Mouse (Mus musculus) retina, adult 2 months (tissue): ENCODE measurements around the gene Sh2b1.

Experiments
- DNase-seq: peaks from one replicate; pipeline ENCODE4 v3.0.0-alpha.2; 2012; ENCODE audit warnings: low read depth, low spot score

Gene Sh2b1

DNA sequence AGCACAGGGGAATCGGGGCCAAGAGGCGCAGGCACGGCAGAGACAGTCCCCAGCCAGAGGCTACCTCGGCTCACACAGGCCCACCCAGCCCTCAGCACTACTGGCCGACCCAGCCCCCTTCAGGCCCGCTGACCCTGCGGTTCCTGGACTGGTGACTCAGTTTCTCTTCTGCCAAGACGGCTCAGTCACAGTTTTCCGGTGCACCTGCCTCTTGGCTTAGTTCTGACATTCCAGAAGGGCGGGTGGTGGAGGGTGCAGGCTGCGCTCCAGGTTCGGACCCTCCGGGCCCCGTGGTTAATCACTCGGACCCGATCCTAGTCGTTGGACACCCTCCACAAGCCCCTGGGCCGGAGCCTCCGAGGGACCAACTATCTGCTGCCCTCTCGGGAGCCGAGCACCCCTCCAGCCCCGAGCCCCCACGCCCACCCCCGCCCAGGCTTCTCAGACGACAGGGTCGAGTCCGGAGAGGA lies 703 bp downstream of the Sh2b1 start:
- DNase-seq: no peak

DNA sequence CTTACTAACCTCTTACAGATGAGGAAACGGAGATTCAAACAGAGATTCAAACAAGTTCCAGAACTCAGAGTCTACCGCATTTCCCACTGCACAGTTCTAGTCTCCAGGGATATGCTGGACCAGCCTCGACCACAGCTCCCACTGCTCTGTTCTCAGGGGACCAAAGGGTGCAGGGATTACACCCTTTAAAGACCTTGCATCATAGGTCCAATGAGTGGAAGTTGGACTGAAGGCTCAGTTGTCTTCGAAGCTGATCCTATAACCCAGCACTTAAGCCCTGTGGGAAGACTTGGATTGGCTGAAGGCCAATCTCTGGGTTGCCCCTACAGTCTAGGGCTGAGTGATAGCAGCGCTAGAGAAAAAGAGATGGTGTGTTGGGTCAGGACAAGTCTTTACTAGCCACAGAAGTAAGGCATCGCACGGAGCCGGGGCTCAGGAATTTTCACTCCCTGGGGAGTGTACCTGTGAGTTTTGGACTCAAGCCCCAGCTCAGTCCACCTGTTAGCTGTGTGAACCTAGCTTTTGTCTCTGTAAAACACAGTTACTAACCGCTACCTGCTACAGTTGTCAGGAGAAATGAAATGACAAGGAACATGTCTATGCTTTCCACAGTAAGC lies 1.6 kb downstream of the Sh2b1 start:
- DNase-seq: no peak

DNA sequence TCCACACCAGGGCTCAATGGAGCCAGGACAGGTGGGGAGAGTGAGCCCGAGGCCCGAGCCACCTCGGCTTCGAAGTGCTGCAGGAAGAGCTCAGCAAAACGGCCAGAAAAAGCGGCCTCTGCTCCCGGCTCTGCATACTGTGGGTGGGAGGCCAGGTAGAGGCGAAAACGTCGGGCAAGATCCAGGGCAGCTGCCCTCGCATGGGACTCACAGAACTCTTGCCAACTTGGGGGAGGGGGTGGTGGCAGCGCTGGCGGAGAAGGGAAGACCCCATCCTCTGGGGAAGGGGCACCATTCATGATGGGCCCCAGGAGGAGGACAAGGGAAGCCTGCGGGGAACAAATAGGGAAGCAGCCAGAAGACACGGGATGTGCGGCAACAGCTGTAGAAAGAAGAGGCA lies 2.5 kb downstream of the Sh2b1 start:
- no peak for DNase-seq

DNA sequence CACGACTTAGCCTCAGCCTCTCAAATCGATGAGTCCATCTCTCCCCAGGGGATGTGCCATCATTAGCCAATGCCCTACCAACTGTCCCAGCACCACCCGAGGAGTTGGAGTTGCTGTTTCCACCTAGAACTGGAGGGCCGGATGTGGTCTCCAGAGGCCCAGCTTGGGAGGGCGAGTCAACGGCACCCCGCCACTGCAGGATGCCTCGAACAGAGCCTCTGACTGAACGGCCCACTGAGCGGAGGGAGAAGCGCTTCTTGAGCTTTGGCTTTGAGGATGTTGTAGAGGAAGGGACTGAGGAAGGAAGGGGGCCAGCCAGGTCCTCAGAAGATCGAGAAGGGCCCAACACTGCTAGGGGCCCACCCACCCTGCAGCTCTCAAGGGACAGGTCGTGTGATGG lies 2.9 kb downstream of the Sh2b1 start:
- no peak for DNase-seq

DNA sequence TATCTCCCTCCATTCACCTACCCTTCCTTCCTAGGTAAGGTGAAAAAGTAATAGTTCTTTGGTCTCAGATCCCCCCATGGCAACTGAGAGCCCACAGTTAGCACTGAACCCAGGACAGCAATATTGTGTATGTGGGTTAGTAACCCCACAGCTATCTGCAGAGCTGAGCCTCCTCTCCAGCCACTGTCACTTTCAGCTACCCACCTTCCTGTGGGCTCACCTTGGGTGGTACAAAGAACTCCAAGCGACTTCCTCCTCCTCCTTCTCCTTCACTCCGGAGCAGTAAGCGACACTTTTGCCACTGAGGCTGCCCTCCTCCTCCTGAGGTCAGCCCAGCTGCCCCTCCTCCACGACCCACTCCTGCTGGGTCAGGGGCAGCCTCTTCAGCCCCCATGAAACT lies 3.4 kb downstream of the Sh2b1 start:
- DNase-seq: no peak

DNA sequence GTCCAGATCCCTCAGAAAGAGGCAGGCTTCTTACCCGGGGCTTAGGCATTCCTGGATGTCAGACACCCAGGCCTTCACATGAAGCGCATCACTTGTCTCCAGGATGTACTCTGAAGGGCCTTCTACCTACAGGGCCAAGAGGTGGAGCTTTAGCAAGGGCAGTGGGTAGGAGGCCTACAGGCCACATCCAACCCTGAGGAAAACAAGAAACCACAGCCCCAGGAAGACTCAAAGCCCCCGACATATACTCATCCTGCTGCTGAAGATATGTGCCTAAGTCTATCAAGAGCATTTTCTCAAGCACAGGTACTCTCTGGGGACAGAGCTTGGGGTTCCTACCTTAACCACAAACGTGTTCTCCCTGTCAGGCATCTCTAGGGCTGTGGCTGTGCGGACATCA lies 3.9 kb downstream of the Sh2b1 start:
- DNase-seq: no peak

DNA sequence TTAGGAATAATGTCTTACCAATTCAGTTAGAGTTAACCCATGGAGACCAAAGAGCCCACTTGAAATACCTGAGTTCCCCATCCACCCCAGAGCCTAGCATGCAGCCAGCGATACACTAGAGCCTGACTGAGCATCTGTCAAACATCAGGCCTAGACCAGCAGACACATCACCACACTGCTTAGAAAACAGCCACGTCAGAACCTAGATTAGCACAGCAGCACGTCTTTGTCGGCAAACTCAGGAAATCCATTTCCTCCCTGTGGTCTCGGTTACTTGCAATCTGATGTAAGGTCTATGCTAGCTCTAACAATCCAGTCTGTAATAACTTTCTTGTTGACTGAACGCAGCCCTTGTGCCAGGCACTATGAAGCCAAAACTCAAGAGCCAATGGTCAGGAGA lies 5.1 kb downstream of the Sh2b1 start:
- no peak for DNase-seq

DNA sequence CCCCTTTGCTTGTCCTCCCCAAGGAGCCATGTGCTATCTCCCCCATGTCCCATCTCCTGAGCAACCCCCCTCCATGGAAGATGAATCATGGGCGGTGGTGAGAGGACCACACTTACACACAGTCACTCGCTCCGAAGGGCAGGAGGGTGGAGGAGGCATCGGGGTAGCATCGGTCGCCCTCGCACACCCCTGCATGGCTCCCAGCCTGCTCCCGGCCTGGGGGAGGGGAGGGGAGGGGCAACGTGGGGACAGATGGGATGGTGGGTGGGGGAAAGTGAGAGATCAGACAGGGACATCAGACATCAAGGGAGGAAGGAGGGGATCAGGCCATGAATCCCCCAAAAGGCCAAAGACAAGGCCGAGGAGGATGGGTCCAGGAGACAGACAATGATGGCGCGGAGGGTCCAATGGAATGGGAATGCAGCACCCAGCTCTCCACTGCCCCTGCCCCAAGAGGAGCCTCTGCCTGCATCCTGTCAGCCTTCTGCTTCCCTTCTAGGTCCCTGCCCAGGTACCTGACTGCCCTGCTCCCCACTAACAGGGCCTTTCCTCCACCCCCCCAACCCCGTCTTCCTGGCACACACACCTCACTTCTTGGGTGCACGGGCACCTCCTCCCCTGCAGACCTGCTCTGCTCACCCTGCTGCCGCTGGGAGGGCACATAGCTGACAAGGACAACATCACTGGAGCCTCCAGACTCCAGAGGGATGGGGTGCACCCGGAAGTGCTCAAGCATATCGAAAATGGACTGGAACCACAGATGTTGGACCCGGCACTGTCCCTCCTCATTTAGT lies 7.2 kb downstream of the Sh2b1 start:
- DNase-seq: no peak

DNA sequence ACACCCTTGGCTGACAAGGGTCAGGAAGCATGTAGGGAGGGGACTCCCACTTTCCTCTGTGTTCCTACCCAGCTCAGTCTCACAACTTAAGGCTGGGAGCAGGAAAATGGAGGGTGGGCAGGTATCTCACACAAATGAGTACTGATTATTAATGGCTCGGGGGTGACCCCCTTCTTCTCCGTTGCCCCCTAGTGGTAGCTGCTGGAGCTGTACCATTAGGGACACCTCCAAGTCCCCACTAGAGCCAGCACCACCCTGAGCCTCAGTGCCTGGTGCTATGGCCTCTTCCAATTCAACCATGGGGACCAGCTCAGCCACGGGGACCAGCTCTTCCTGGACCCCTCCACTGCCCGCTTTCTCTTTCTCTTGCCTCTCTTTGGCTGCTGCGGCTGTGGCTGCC lies 8.0 kb downstream of the Sh2b1 start:
- DNase-seq: no peak

DNA sequence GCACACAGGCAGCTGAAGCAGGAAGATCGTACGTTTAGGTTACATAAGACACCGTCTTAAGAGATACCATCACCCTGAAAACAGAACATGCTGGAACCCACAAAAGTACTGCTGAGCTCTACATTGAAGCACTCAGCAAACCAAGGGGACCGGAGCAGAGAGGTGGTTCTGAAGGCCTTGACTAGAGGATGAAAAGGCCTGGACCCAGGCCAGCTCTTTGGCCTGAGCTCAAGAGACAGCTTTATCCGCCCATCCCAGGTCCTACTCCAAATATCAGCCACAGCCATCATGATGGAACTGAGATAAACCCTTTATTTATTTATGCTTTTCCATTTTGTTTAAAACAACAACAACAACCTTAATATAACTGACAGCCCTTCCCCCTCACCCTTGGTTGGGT lies 8.5 kb downstream of the Sh2b1 start:
- no peak for DNase-seq

DNA sequence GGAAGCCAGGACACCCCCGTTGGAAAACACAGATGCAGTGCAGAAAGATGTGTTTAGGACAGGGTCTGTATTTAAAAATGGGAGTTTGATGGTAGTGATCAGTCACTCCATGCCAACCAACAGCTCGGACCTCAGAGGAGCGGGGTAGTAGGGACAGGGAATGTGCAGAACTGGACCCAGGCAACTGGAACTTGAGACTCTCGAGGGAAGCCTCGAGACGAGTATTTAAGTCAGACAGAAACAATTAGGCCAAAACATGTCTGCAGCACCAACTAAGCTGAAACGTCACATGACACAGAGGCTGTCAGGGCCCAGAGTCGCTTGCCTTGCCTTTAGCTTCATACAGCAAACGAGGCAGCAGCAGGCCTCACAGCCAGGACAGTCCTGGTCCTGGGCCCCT lies 9.1 kb downstream of the Sh2b1 start:
- no peak for DNase-seq

DNA sequence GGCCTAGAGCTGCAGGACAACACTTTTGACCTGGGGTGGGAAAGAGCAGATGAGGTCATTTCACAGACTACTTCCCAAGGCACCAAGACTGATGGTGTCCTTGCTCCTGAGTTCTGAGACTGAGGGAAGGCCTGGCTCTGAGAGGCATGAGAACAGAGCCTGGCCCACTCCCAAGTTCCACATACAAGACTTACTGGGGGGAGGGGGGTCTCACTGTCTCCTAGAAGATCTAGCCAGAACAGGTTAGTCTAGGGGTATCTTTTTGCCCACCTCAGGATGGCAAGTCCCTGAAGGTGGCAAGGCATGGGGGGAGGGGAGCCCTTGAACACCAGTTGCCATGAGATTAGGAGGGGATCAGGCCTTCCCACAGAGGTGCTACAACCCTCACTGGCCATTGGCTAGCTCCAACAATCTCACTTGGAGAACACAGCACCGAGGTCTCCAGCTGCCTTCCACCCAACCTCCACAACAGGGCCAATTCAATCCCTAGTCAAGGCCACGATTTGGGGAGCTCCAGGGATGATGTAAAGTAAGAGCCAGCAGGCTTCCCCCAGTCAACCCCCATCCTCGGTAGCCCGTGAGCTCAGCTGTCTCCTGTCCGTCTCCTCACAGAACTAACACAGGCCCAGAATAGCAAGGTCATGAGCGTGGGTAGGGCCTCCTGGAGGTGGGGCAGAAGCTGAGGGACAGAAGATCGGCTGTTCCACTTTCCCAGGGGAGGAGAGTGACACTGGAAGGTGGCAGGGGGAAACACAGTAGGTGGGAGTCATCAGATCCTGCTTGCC lies 9.8 kb downstream of the Sh2b1 start:
- no peak for DNase-seq

DNA sequence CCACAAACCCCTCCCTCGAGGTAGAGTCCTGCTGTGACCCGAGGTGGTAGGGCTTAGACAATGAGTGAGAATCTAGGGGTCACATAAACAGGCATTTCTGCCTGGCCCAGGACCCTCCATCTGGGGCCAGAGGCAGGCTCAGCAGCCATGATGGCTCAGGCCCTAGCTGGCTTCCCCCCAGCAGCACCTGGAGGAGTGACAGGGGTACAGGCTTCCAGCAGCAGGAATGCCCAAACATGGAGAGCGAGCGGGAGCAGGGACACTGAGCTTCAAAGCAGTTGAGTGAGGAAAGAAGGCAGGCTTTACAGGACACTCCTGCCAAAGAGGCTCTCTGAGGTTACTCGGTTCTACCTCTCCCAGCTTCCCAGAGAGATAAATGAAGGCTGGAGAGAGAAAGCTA lies 10.4 kb downstream of the Sh2b1 start:
- no peak for DNase-seq

DNA sequence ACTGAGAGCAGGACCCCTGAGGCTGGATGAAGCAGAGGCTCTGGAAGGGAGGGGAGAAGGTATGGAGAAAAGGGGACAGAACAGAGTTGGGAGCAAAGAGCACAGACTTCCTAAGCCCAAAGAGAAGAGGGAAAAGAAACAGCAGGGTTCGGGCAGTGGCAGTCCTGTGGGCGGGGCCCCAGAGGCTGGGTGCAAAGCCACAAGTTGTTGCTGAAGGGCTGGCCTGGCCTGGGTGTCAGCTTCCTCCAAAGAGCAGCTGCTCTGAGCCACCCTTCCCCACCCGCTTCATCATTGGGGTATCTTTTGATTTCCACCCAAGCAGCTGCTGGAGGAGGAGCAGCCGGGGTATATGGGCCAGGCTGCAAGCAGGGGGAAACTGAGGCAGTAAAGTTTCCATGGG lies 11.1 kb downstream of the Sh2b1 start:
- DNase-seq: no peak

DNA sequence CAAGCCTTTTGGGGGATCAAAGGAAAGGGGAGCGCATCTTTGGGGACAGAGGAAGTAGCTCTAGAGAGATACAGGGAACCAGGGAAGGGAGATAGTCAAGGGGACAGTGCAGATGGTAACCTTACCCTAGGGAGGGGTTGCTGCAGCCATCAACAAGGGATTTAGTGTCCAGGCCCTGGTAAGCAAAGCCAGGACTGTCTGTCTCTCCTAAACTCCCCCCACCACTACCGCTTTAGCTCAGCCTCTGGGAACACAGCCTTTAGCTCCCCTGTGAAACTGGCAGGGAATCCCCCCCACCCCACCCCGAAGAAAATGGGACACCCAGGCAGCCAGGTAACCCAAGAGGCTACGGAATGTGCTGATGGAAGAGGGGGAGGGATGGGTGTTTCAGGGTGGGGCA lies 11.7 kb downstream of the Sh2b1 start:
- no peak for DNase-seq

DNA sequence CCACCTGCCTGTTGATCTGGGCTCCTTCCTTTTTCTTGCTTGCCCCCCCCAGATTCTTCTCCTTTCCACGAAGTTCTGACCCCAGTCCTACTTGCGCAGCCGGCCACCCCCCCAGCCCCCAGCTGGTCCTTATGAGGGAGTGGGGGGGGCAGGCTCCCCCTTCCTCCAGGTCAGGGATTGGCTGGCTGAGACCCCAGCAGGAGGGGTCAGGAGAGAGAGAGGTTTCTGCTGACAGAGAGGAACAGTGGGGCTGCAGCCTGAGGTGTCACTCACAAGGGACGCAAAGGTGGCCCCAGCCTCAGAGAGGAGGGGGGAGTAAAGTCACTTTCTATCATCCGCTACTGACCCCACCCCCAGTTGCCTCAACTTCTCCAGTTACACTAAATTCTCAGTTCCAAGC lies 12.2 kb downstream of the Sh2b1 start, which contains the start of gene Atp2a1:
Atp2a1 (minus strand) TSS at position 105 of the 400 bp plus-strand sequence.
- DNase-seq: no peak

DNA sequence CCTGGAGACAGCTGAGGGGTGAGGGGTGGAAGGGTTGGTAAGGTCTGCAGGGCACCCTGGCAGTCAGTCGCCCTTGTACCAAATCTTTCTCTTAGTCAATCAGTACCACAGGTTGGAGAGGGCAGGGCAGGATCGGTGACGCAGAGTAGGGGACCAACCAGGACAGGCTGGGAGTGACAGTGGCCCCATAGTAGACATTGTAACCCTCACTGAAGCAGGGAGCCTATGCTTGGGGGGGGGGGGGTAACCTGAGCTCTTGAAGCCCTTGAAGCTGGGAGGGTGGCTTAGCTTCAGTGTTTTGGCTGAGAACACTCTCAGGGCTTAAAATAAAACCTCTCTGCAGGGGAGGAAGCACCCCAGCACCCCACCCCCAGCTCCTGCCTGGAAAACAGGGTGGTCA lies 13.6 kb downstream of the Sh2b1 start:
- DNase-seq: no peak

DNA sequence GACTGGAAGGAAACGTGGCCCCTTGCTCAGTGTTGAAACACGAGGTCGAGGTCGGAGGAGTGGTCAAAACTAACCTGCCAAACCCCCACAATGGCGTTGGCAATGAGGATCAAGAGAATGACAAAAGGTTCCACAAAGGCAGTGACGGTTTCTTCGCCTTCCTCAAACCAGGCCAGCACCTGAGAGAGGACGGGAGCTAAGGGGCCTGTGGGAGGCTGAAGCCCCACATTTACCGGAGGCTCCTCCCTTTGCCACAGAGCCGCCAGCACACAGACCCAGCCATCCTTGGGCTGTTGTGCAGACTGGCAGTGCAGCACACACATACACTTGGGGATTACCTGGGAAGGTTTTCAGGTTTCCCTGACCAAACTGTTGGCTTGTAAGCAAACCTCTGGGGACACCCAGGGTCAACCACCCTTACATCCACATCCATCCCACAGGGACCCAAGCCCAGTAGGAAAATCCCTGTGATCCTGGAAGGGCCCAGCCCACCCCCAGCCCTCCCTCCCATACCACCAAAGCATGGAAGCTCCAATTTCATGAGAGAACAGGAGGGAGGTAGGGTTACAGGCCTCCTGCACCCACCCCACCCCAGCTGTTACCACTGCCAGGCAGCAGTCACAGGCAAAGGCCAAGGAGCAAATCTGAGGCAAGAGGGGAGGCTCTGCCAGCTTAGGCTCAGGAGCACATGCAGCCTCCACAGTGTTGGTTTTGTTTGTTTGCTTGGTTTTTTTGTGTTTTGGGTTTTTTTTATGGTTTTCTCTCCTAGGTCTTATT lies 14.4 kb downstream of the Sh2b1 start:
- no peak for DNase-seq

DNA sequence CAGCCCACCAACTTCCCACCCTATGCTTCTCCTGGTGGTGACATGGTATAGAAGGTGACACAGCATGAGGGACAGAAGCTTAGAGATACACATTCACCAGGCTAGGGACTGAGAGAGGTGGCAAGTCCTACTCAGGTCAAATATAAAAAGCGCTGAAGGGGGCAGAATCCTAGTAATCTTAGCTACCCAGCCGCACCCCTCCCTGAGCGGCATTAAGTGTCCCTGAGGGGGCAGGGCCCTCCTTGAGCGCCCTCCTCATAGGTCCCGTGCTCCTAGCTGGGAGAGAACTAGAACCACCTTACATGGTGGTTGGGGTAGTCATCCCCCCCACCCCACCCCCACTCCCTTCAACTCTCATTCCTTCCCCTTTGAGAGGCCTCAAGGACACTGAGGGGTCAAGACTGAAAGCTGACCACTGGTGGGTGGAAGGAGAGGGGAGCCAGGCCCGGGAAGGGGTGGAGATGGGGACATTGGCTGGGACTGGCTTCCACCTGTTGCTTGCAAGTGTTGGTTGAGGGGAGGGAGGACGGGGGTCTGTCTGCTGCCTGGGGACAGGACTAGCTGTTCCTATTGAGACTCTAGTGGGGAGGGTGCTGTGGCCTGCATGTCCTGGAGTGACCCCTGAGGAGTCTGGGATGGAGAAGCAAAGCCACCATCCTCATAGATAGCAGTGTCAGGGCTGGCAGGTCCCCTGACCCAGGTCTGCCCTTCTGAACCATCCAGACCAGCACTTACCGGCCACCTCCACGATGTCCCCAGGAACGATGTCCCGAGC lies 16.2 kb downstream of the Sh2b1 start:
- DNase-seq: no peak

DNA sequence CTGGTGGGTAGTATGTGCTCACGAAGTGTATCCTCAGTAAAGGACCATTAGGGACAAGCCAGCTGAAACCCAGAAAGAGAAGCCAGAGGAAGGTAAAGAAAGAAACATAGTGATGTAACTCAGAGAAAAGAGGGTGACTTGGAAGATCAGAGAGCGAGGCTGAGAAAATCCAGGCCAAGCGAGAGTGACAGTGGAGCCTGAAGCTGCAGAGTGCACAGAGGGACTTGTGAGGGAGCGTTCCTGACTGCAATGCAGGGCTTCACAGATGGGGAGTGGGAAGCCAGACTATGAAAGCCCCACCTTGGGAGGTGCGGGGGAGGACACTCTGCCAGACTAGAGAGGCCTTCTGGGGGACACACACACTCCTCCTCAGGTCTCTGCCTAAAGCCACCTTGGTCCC lies 17.0 kb downstream of the Sh2b1 start:
- no peak for DNase-seq
